In the genomic region with DNA sequence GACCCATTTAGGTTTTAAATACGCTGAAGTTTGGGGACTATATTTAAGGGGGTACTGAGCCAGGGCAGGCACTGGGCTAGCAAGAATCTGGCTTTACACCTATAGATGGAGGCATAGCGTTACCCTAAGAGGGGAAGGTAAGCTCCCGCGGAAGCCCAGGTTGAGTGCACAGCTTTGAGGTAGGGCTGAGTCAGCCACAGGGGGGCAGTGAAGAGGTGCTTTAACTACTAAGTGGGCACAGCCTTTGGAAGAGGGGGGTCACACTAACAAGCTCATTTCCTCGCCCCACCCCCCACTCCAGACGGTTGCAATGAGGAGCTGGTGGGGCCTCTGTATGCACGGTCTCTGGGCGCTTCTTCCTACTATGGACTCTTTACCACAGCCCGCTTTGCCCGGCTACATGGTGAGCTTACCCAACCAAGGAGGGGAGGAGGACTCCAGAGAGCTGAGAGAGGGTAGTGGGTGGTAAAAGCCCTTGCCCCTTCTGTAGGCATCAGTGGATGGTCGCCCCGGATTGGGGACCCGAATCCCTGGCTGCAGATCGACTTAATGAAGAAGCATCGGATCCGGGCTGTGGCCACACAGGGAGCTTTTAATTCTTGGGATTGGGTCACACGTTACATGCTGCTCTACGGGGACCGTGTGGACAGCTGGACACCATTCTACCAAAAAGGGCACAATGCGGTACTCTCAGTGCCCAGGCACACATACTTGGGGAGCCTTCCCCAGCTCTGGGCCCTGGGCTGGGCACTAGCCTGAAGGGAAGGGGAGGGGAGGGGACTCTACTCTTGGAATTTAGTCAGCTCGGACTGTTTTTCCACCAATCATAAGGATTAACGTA, we compare ENCODE assay signal across 9 mouse cellular contexts. TPM values are rescaled to one million over a fixed set of nuclear protein-coding genes. Genes with fewer than 3 reads are reported as not detected.
DNase-seq lines count a peak whose midpoint lies in the region; ATAC-seq and TF ChIP-seq lines count a peak whose summit lies in the region.
"Had no signal": no experiment of that assay in that cellular context is flagged by ENCODE, and none has a peak within 500 bp of the region (broad histone marks: within the 10 kb centered on the region; RNA-seq: fewer than 3 reads in every experiment).

No protein-coding gene starts in this region.

- TF ChIP-seq CTCF in ES-Bruce4 (IDR thresholded peaks at IDR 0.05; ENCODE audit: low read depth, low read length): peak; percentile 73

- H3K36me3 ChIP-seq in ES-Bruce4 (ENCODE audit: control insufficient read depth, insufficient read depth, low read length, poor library complexity, severe bottlenecking): no peaks in the 10 kb centered on the region

- no peaks in the 10 kb centered on the region for H3K9me3 ChIP-seq in ES-Bruce4 (replicated peaks; ENCODE audit: control insufficient read depth, insufficient read depth, low read length, poor library complexity, severe bottlenecking)

- no peak overlapping the region for H3K27ac ChIP-seq in ES-Bruce4 (ENCODE audit: insufficient read depth, low read length)

- no peak overlapping the region for H3K9ac ChIP-seq in ES-Bruce4 (ENCODE audit: low read depth, poor library complexity, severe bottlenecking)

- peak; percentile 45 for DNase-seq in 416B (ENCODE audit: low read depth)
- peak; percentile 73 for DNase-seq in embryo, embryonic 10.5 days (ENCODE audit: low spot score)
- DNase-seq in heart, postnatal 14 days: peak; percentile 54 to 67
- peak; percentile 72 to 73 for DNase-seq in layer of hippocampus, postnatal 14 days (ENCODE audit: low spot score in 2 of 2)
- peak; percentile 50 for DNase-seq in lung, postnatal 25 days (ENCODE audit: low spot score)
- peak; percentile 67 for DNase-seq in right cerebral cortex, postnatal 4 days

- no peak overlapping the region for H3K4me3 ChIP-seq in ES-Bruce4 (ENCODE audit: low read depth, low read length)
- H3K4me3 ChIP-seq: erythroblast, embryonic 14.5 days had no signal

- no peak for TF ChIP-seq POLR2A in ES-Bruce4 (IDR thresholded peaks at IDR 0.05; ENCODE audit: insufficient read depth, low read length)

- no peak for ATAC-seq in monocyte, adult 5-6 weeks (replicated peaks; ENCODE audit: insufficient number of reproducible peaks, low FRiP score, low TSS enrichment, poor library complexity, severe bottlenecking)

- intact Hi-C loops in heart, postnatal 14 days (cut with DNase I): loop anchor here (10.0 kb wide), 1 partner anchor 282 kb away; no protein-coding TSS in a partner anchor

- TF ChIP-seq EP300 in ES-Bruce4 (IDR thresholded peaks at IDR 0.05; ENCODE audit: insufficient read depth, low read depth, low read length): no peak

- peaks cover 4% of the 10 kb centered on the region; the same call in 1 of the 2 replicates for H3K27me3 ChIP-seq in ES-Bruce4 (ENCODE audit: control insufficient read depth, insufficient read depth, low read length, poor library complexity, severe bottlenecking)

- no peaks in the 10 kb centered on the region for H3K4me1 ChIP-seq in ES-Bruce4 (ENCODE audit: control insufficient read depth, insufficient read depth, low read length)

RNA-seq across cellular contexts. Expression of a gene that starts 1.9 kb away (rescaled TPM):
- polyA plus RNA-seq in ES-Bruce4 (2011; ENCODE audit: insufficient read depth, insufficient read length, low read depth, missing spikeins): not detected in 2 replicates
- not detected for total RNA-seq in heart, postnatal 14 days (2021)
- under 1 TPM in 1 of 2 experiments, not detected in 1; 0.18 TPM for total RNA-seq in layer of hippocampus, postnatal 14 days (2021)
- total RNA-seq in monocyte, adult 5-6 weeks (2017): 0.38 TPM in 1 of 3 replicates, not detected in the others

RNA-seq across cellular contexts. Expression of a gene that starts 6.0 kb away (rescaled TPM):
- 2.5 and 4.4 TPM in 2 replicates for polyA plus RNA-seq in ES-Bruce4 (2011; ENCODE audit: insufficient read depth, insufficient read length, low read depth, missing spikeins)
- total RNA-seq in heart, postnatal 14 days (2021): 10 to 100 TPM; 26.6 to 26.9 TPM
- total RNA-seq in layer of hippocampus, postnatal 14 days (2021): 10 to 100 TPM; 14.2 to 16.1 TPM
- total RNA-seq in monocyte, adult 5-6 weeks (2017): 2.2 to 6.3 TPM (median 4.0 TPM) in 3 replicates

RNA-seq across cellular contexts. Expression of a gene that starts 6.8 kb away (rescaled TPM):
- 0.15 and 0.37 TPM in 2 replicates for polyA plus RNA-seq in ES-Bruce4 (2011; ENCODE audit: insufficient read depth, insufficient read length, low read depth, missing spikeins)
- total RNA-seq in heart, postnatal 14 days (2021): 1 to 10 TPM; 1.4 to 2.1 TPM
- total RNA-seq in layer of hippocampus, postnatal 14 days (2021): 100 to 1,000 TPM; 137 to 149 TPM
- total RNA-seq in monocyte, adult 5-6 weeks (2017): 0.21 to 0.95 TPM (median 0.68 TPM) in 3 replicates

RNA-seq across cellular contexts. Expression of a gene that starts 21.4 kb away (rescaled TPM):
- 1.9 and 3.0 TPM in 2 replicates for polyA plus RNA-seq in ES-Bruce4 (2011; ENCODE audit: insufficient read depth, insufficient read length, low read depth, missing spikeins)
- 1 to 10 TPM; 2.2 to 2.9 TPM for total RNA-seq in heart, postnatal 14 days (2021)
- total RNA-seq in layer of hippocampus, postnatal 14 days (2021): 10 to 100 TPM; 36.7 to 41.0 TPM
- total RNA-seq in monocyte, adult 5-6 weeks (2017): not detected in 3 replicates
- polyA plus RNA-seq: erythroblast, embryonic 14.5 days had no signal

RNA-seq across cellular contexts. Expression of a gene that starts 49.1 kb away (rescaled TPM):
- 42.8 and 49.9 TPM in 2 replicates for polyA plus RNA-seq in ES-Bruce4 (2011; ENCODE audit: insufficient read depth, insufficient read length, low read depth, missing spikeins)
- total RNA-seq in heart, postnatal 14 days (2021): 10 to 100 TPM; 24.0 to 27.5 TPM
- 10 to 100 TPM; 38.2 to 40.0 TPM for total RNA-seq in layer of hippocampus, postnatal 14 days (2021)
- total RNA-seq in monocyte, adult 5-6 weeks (2017): 30.2 to 66.9 TPM (median 42.6 TPM) in 3 replicates

Comparison
In these comparisons a context has a peak if more than half of its experiments do, and no peak if none do; other contexts are left out.
1. RNA of a gene that starts 6.8 kb away (total RNA-seq): 137 to 149 TPM in layer of hippocampus, postnatal 14 days; 1.4 to 2.1 TPM in heart, postnatal 14 days and 0.21 to 0.95 TPM in monocyte, adult 5-6 weeks; every median in the first group is over 10 times any median in the second.
2. Peak in every context shown above with its lines, with median percentiles within 50 percentile points of each other: DNase-seq.